Comparison of ENCODE assay signal across 12 mouse cellular contexts in the genomic region with DNA sequence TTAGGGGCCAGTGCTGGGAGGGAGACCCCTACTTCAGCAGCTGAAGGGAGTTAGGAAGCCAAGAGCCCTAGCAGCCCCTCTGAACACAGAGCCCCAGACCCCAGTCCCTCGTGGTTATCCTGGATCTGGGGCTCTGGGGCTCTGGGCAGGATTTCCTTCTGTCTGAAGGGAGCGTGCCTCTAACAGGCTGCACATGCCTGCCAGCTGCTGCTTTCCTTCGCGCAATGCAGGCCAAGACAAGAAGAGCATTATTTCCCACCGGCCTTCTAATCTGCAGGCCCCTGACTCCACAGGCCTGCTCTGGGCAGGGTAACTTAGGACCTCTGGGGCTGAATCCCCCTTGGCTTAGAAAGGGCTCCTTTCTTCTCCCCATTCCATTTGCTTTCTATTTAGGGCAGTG.
A peak's percentile ranks its signal among the peaks of the same experiment; 100 is the strongest.
DNase-seq lines count a peak whose midpoint lies in the region; ATAC-seq lines count a peak whose summit lies in the region.
"Had no signal": no experiment of that assay in that cellular context is flagged by ENCODE, and none has a peak within 500 bp of the region (broad histone marks: within the 10 kb centered on the region; RNA-seq: fewer than 3 reads in every experiment).

No protein-coding gene starts in this region.

- H3K4me3 ChIP-seq in heart, embryonic 11.5 days (ENCODE audit: low read depth, low read length): no peak overlapping the region
- no peak overlapping the region for H3K4me3 ChIP-seq in limb, embryonic 13.5 days
- H3K4me3 ChIP-seq: gastrocnemius, adult 2 months had no signal

- peaks cover 7% of the 10 kb centered on the region for H3K4me1 ChIP-seq in heart, embryonic 11.5 days (ENCODE audit: control insufficient read depth, insufficient read depth, low read length)
- H3K4me1 ChIP-seq in limb, embryonic 13.5 days: peaks cover 57% of the 10 kb centered on the region

- H3K27me3 ChIP-seq in heart, embryonic 11.5 days (ENCODE audit: control insufficient read depth, insufficient read depth, low read length): peaks cover 27% of the 10 kb centered on the region
- H3K27me3 ChIP-seq in limb, embryonic 13.5 days: peaks cover 45% of the 10 kb centered on the region

- no peak for ATAC-seq in heart, embryonic 11.5 days (replicated peaks; ENCODE audit: insufficient number of reproducible peaks, low FRiP score, low TSS enrichment)
- peak; percentile 57 for ATAC-seq in limb, embryonic 13.5 days (ENCODE audit: low FRiP score, low read depth)

- DNase-seq in heart, postnatal 25 days (ENCODE audit: low spot score): no peak
- peak; percentile 54 for DNase-seq in retina, postnatal 1 day
- DNase-seq in retina, embryonic 14.5 days (ENCODE audit: low spot score): no peak
- DNase-seq in urinary bladder, postnatal 36 days (ENCODE audit: low spot score in 2 of 2): no peak
- DNase-seq in natural killer cell, adult 2 months (ENCODE audit: low spot score in 2 of 2): no peak
- DNase-seq in urinary bladder, postnatal 14 days (ENCODE audit: low spot score): no peak
- DNase-seq: adrenal gland, postnatal 14 days; cerebellum, postnatal 10 days; gastrocnemius, adult 2 months; liver had no signal

- H3K4me2 ChIP-seq in heart, embryonic 11.5 days: no peak overlapping the region
- H3K4me2 ChIP-seq in limb, embryonic 13.5 days (replicated peaks): no peak overlapping the region

- H3K27ac ChIP-seq in heart, embryonic 11.5 days (ENCODE audit: low read depth, low read length): peak overlapping the region; percentile 62
- peak overlapping the region; percentile 85 for H3K27ac ChIP-seq in limb, embryonic 13.5 days
- H3K27ac ChIP-seq: gastrocnemius, adult 2 months had no signal

- H3K9me3 ChIP-seq in heart, embryonic 11.5 days (replicated peaks; ENCODE audit: control insufficient read depth, low read length): no peaks in the 10 kb centered on the region
- no peaks in the 10 kb centered on the region for H3K9me3 ChIP-seq in limb, embryonic 13.5 days

- WGBS in heart, embryonic 11.5 days (ENCODE audit: insufficient replicate concordance): 38% methylated on average over 5 of the region's 5 CpGs
- 7% methylated on average over 5 of the region's 5 CpGs for WGBS in limb, embryonic 13.5 days

- intact Hi-C loops in heart, postnatal 25 days (cut with DNase I): no loop called here

- H3K36me3 ChIP-seq in heart, embryonic 11.5 days (ENCODE audit: control insufficient read depth, insufficient read depth, low read length): no peaks in the 10 kb centered on the region
- H3K36me3 ChIP-seq in limb, embryonic 13.5 days: no peaks in the 10 kb centered on the region

- H3K9ac ChIP-seq in heart, embryonic 11.5 days (ENCODE audit: low read depth, low read length): no peak overlapping the region
- no peak overlapping the region for H3K9ac ChIP-seq in limb, embryonic 13.5 days
